Mouse (Mus musculus): ENCODE results near the gene Ipcef1. TPM values are rescaled to one million over a fixed set of nuclear protein-coding genes. Genes with fewer than 3 reads are reported as not detected.

Gene Ipcef1
- polyA plus RNA-seq, 1 experiment from 2014 or later = 0.28 TPM

- ATAC-seq (ENCODE audit: insufficient number of reproducible peaks, low FRiP score, low TSS enrichment, low read depth) = no peak
- Histone ChIP-seq H3K27ac (replicated peaks; ENCODE audit: low read depth, low read length) (no peak overlapping the region), H3K4me3 (ENCODE audit: low read depth, low read length) (no peak overlapping the region), H3K9ac (ENCODE audit: low read length) (no peak overlapping the region), H3K27me3 (ENCODE audit: control insufficient read depth, insufficient read depth, low read length) (no peaks in the 10 kb centered on the region), H3K4me1 (ENCODE audit: control insufficient read depth, insufficient read depth, low read length) (no peaks in the 10 kb centered on the region), H3K4me2 (ENCODE audit: low read depth, severe bottlenecking) (no peak overlapping the region), H3K9me3 (ENCODE audit: control insufficient read depth, low read length) (no peaks in the 10 kb centered on the region), H3K36me3 (ENCODE audit: control insufficient read depth, insufficient read depth, low read length) (no peaks in the 10 kb centered on the region)
- WGBS = 78% methylated on average over 8 of the region's 8 CpGs
- DNase-seq (ENCODE audit: low spot score) = no peak
Measured at GRCm38 (mm10) chr10:7070100-7070835, 18.0 kb upstream of the Ipcef1 start.

GRCm38 (mm10) chr10:7069090-7069489, 16.8 kb upstream of the Ipcef1 start:
- H3K27ac ChIP-seq (replicated peaks; ENCODE audit: low read depth, low read length) = no peak overlapping the region
- WGBS = 88% methylated on average over 2 of the region's 2 CpGs
- ATAC-seq (ENCODE audit: insufficient number of reproducible peaks, low FRiP score, low TSS enrichment, low read depth) = no peak

GRCm38 (mm10) chr10:7068608-7069007, 16.3 kb upstream of the Ipcef1 start:
- Histone ChIP-seq H3K9ac (ENCODE audit: low read length) (no peak overlapping the region), H3K4me1 (ENCODE audit: control insufficient read depth, insufficient read depth, low read length) (no peaks in the 10 kb centered on the region)
- no peak for ATAC-seq (ENCODE audit: insufficient number of reproducible peaks, low FRiP score, low TSS enrichment, low read depth)

More at GRCm38 (mm10) chr10:7069090-7069489, 16.8 kb upstream of the Ipcef1 start:
- H3K4me1 ChIP-seq (ENCODE audit: control insufficient read depth, insufficient read depth, low read length) = no peaks in the 10 kb centered on the region
- no peaks in the 10 kb centered on the region for H3K27me3 ChIP-seq (ENCODE audit: control insufficient read depth, insufficient read depth, low read length)
- H3K36me3 ChIP-seq (ENCODE audit: control insufficient read depth, insufficient read depth, low read length) = no peaks in the 10 kb centered on the region
- DNase-seq (ENCODE audit: low spot score) = no peak
- no peak overlapping the region for H3K4me2 ChIP-seq (ENCODE audit: low read depth, severe bottlenecking)
- no peak overlapping the region for H3K4me3 ChIP-seq (ENCODE audit: low read depth, low read length)
- no peak overlapping the region for H3K9ac ChIP-seq (ENCODE audit: low read length)
- H3K9me3 ChIP-seq (ENCODE audit: control insufficient read depth, low read length) = no peaks in the 10 kb centered on the region

GRCm38 (mm10) chr10:7063752-7064457, 11.6 kb upstream of the Ipcef1 start:
- no peaks in the 10 kb centered on the region for H3K27me3 ChIP-seq (ENCODE audit: control insufficient read depth, insufficient read depth, low read length)
- H3K9me3 ChIP-seq (ENCODE audit: control insufficient read depth, low read length) = no peaks in the 10 kb centered on the region
- H3K36me3 ChIP-seq (ENCODE audit: control insufficient read depth, insufficient read depth, low read length) = no peaks in the 10 kb centered on the region
- no peak overlapping the region for H3K27ac ChIP-seq (replicated peaks; ENCODE audit: low read depth, low read length)
- no peak for DNase-seq (ENCODE audit: low spot score)
- WGBS = 86% methylated on average over 9 of the region's 9 CpGs
- H3K4me3 ChIP-seq (ENCODE audit: low read depth, low read length) = no peak overlapping the region
- no peak overlapping the region for H3K9ac ChIP-seq (ENCODE audit: low read length)
- no peak for ATAC-seq (ENCODE audit: insufficient number of reproducible peaks, low FRiP score, low TSS enrichment, low read depth)
- no peaks in the 10 kb centered on the region for H3K4me1 ChIP-seq (ENCODE audit: control insufficient read depth, insufficient read depth, low read length)
- no peak overlapping the region for H3K4me2 ChIP-seq (ENCODE audit: low read depth, severe bottlenecking)

More at GRCm38 (mm10) chr10:7068608-7069007, 16.3 kb upstream of the Ipcef1 start:
- DNase-seq (ENCODE audit: low spot score) = no peak
- H3K27me3 ChIP-seq (ENCODE audit: control insufficient read depth, insufficient read depth, low read length) = no peaks in the 10 kb centered on the region
- H3K36me3 ChIP-seq (ENCODE audit: control insufficient read depth, insufficient read depth, low read length) = no peaks in the 10 kb centered on the region
- no peaks in the 10 kb centered on the region for H3K9me3 ChIP-seq (ENCODE audit: control insufficient read depth, low read length)
- no peak overlapping the region for H3K27ac ChIP-seq (replicated peaks; ENCODE audit: low read depth, low read length)
- 66% methylated on average over 12 of the region's 12 CpGs for WGBS
- no peak overlapping the region for H3K4me3 ChIP-seq (ENCODE audit: low read depth, low read length)
- H3K4me2 ChIP-seq (ENCODE audit: low read depth, severe bottlenecking) = no peak overlapping the region

- H3K36me3 ChIP-seq (ENCODE audit: control insufficient read depth, insufficient read depth, low read length) = no peaks in the 10 kb centered on the region
- H3K27ac ChIP-seq (replicated peaks; ENCODE audit: low read depth, low read length) = no peak overlapping the region
- ATAC-seq (ENCODE audit: insufficient number of reproducible peaks, low FRiP score, low TSS enrichment, low read depth) = no peak
- no peaks in the 10 kb centered on the region for H3K9me3 ChIP-seq (ENCODE audit: control insufficient read depth, low read length)
- H3K4me1 ChIP-seq (ENCODE audit: control insufficient read depth, insufficient read depth, low read length) = no peaks in the 10 kb centered on the region
- 88% methylated on average over 7 of the region's 7 CpGs for WGBS
- H3K27me3 ChIP-seq (ENCODE audit: control insufficient read depth, insufficient read depth, low read length) = no peaks in the 10 kb centered on the region
- H3K4me3 ChIP-seq (ENCODE audit: low read depth, low read length) = no peak overlapping the region
- H3K4me2 ChIP-seq (ENCODE audit: low read depth, severe bottlenecking) = no peak overlapping the region
- DNase-seq (ENCODE audit: low spot score) = no peak
- H3K9ac ChIP-seq (ENCODE audit: low read length) = no peak overlapping the region
Measured at GRCm38 (mm10) chr10:7062993-7063392, 10.7 kb upstream of the Ipcef1 start.

- H3K4me1 ChIP-seq (ENCODE audit: control insufficient read depth, insufficient read depth, low read length) = no peaks in the 10 kb centered on the region
- no peak overlapping the region for H3K4me2 ChIP-seq (ENCODE audit: low read depth, severe bottlenecking)
- H3K4me3 ChIP-seq (ENCODE audit: low read depth, low read length) = no peak overlapping the region
- no peaks in the 10 kb centered on the region for H3K9me3 ChIP-seq (ENCODE audit: control insufficient read depth, low read length)
- H3K36me3 ChIP-seq (ENCODE audit: control insufficient read depth, insufficient read depth, low read length) = no peaks in the 10 kb centered on the region
- 90% methylated on average over 5 of the region's 5 CpGs for WGBS
- H3K9ac ChIP-seq (ENCODE audit: low read length) = no peak overlapping the region
- DNase-seq (ENCODE audit: low spot score) (no peak), ATAC-seq (ENCODE audit: insufficient number of reproducible peaks, low FRiP score, low TSS enrichment, low read depth) (no peak)
- H3K27me3 ChIP-seq (ENCODE audit: control insufficient read depth, insufficient read depth, low read length) = no peaks in the 10 kb centered on the region
- no peak overlapping the region for H3K27ac ChIP-seq (replicated peaks; ENCODE audit: low read depth, low read length)
Measured at GRCm38 (mm10) chr10:7060326-7060725, 8.0 kb upstream of the Ipcef1 start.

GRCm38 (mm10) chr10:7057546-7057945, 5.3 kb upstream of the Ipcef1 start:
- WGBS = 86% methylated on average over 1 of the region's 1 CpGs

GRCm38 (mm10) chr10:7054560-7055205, 2.4 kb upstream of the Ipcef1 start:
- WGBS = 80% methylated on average over 6 of the region's 6 CpGs
- Histone ChIP-seq H3K4me2 (ENCODE audit: low read depth, severe bottlenecking) (no peak overlapping the region), H3K4me1 (ENCODE audit: control insufficient read depth, insufficient read depth, low read length) (no peaks in the 10 kb centered on the region), H3K27me3 (ENCODE audit: control insufficient read depth, insufficient read depth, low read length) (no peaks in the 10 kb centered on the region), H3K9me3 (ENCODE audit: control insufficient read depth, low read length) (no peaks in the 10 kb centered on the region), H3K27ac (replicated peaks; ENCODE audit: low read depth, low read length) (no peak overlapping the region), H3K36me3 (ENCODE audit: control insufficient read depth, insufficient read depth, low read length) (no peaks in the 10 kb centered on the region), H3K4me3 (ENCODE audit: low read depth, low read length) (no peak overlapping the region), H3K9ac (ENCODE audit: low read length) (no peak overlapping the region)
- DNase-seq (ENCODE audit: low spot score) (no peak), ATAC-seq (ENCODE audit: insufficient number of reproducible peaks, low FRiP score, low TSS enrichment, low read depth) (no peak)

More at GRCm38 (mm10) chr10:7057546-7057945, 5.3 kb upstream of the Ipcef1 start:
- H3K9ac ChIP-seq (ENCODE audit: low read length) = no peak overlapping the region
- no peak overlapping the region for H3K4me2 ChIP-seq (ENCODE audit: low read depth, severe bottlenecking)
- no peak overlapping the region for H3K4me3 ChIP-seq (ENCODE audit: low read depth, low read length)
- no peaks in the 10 kb centered on the region for H3K9me3 ChIP-seq (ENCODE audit: control insufficient read depth, low read length)
- ATAC-seq (ENCODE audit: insufficient number of reproducible peaks, low FRiP score, low TSS enrichment, low read depth) (no peak), DNase-seq (ENCODE audit: low spot score) (no peak)
- no peaks in the 10 kb centered on the region for H3K4me1 ChIP-seq (ENCODE audit: control insufficient read depth, insufficient read depth, low read length)
- no peaks in the 10 kb centered on the region for H3K36me3 ChIP-seq (ENCODE audit: control insufficient read depth, insufficient read depth, low read length)
- no peaks in the 10 kb centered on the region for H3K27me3 ChIP-seq (ENCODE audit: control insufficient read depth, insufficient read depth, low read length)
- no peak overlapping the region for H3K27ac ChIP-seq (replicated peaks; ENCODE audit: low read depth, low read length)
